Mouse (Mus musculus) adrenal gland, adult 2 months (tissue): ENCODE data around the gene Olfr1424. TPM values are rescaled to one million over a fixed set of nuclear protein-coding genes. Genes with fewer than 3 reads are reported as not detected.

ENCODE experiments used
- polyA plus RNA-seq: library from polyadenylated mRNA; depleted of rRNA; stranded (reverse); fragments of >200 nt; gene quantifications from 2 replicates; pipeline ENCODE4 v1.2.3, GENCODE M21; 2012; rRNA removed
- total RNA-seq, 2 experiments: library from RNA; stranded (reverse); gene quantifications; 2 replicates each; pipeline ENCODE4 v1.2.3; 2021

Gene Olfr1424
- total and polyA plus RNA-seq, 3 experiments, result not detected

Other genes starting within 250 kb of the Olfr1424 start
- 1 to 10 TPM; 8.3 to 9.6 TPM for gene Stx3, start 243.3 kb downstream of the Olfr1424 start, total RNA-seq
- 9.1 and 9.5 TPM in 2 replicates for gene Stx3, start 243.3 kb downstream of the Olfr1424 start, polyA plus RNA-seq
- gene Olfr1417, start 223.5 kb downstream of the Olfr1424 start, total RNA-seq, result not detected
- gene Olfr1417, start 223.5 kb downstream of the Olfr1424 start, polyA plus RNA-seq, result not detected in 2 replicates
- not detected for gene Olfr1418, start 201.6 kb downstream of the Olfr1424 start, total RNA-seq
- gene Olfr1418, start 201.6 kb downstream of the Olfr1424 start, polyA plus RNA-seq, result not detected in 2 replicates
- not detected for gene Olfr1419, start 187.6 kb downstream of the Olfr1424 start, total RNA-seq
- not detected in 2 replicates for gene Olfr1419, start 187.6 kb downstream of the Olfr1424 start, polyA plus RNA-seq
- gene Olfr1420, start 176.1 kb downstream of the Olfr1424 start, total RNA-seq, result not detected
- gene Olfr1420, start 176.1 kb downstream of the Olfr1424 start, polyA plus RNA-seq, result not detected in 2 replicates
- 10 to 100 TPM; 24.2 to 35.3 TPM for gene Patl1, start 150.3 kb downstream of the Olfr1424 start, total RNA-seq
- 13.5 and 15.7 TPM in 2 replicates for gene Patl1, start 150.3 kb downstream of the Olfr1424 start, polyA plus RNA-seq
- 10 to 100 TPM; 80.8 to 86.7 TPM for gene Osbp, start 96.7 kb downstream of the Olfr1424 start, total RNA-seq
- 9.6 and 14.0 TPM in 2 replicates for gene Osbp, start 96.7 kb downstream of the Olfr1424 start, polyA plus RNA-seq
- not detected for gene Olfr1423, start 21.4 kb downstream of the Olfr1424 start, total RNA-seq
- gene Olfr1423, start 21.4 kb downstream of the Olfr1424 start, polyA plus RNA-seq, result not detected in 2 replicates
- not detected for gene Olfr1425, start 15.0 kb upstream of the Olfr1424 start, total RNA-seq
- gene Olfr1425, start 15.0 kb upstream of the Olfr1424 start, polyA plus RNA-seq, result not detected in 2 replicates
- not detected for gene Olfr1426, start 29.3 kb upstream of the Olfr1424 start, total RNA-seq
- gene Olfr1426, start 29.3 kb upstream of the Olfr1424 start, polyA plus RNA-seq, result not detected in 2 replicates
- not detected for gene Olfr1427, start 40.7 kb upstream of the Olfr1424 start, total RNA-seq
- gene Olfr1427, start 40.7 kb upstream of the Olfr1424 start, polyA plus RNA-seq, result not detected in 2 replicates
- gene Olfr1428, start 53.2 kb upstream of the Olfr1424 start, total RNA-seq, result not detected
- gene Olfr1428, start 53.2 kb upstream of the Olfr1424 start, polyA plus RNA-seq, result not detected in 2 replicates
- not detected for gene Olfr76, start 60.5 kb upstream of the Olfr1424 start, total RNA-seq
- not detected in 2 replicates for gene Olfr76, start 60.5 kb upstream of the Olfr1424 start, polyA plus RNA-seq
- not detected for gene Olfr1555-ps1, start 107.4 kb upstream of the Olfr1424 start, total RNA-seq
- not detected in 2 replicates for gene Olfr1555-ps1, start 107.4 kb upstream of the Olfr1424 start, polyA plus RNA-seq
- not detected for gene Olfr1431, start 138.0 kb upstream of the Olfr1424 start, total RNA-seq
- not detected in 2 replicates for gene Olfr1431, start 138.0 kb upstream of the Olfr1424 start, polyA plus RNA-seq
- gene Olfr1432, start 169.9 kb upstream of the Olfr1424 start, total RNA-seq, result not detected
- not detected in 2 replicates for gene Olfr1432, start 169.9 kb upstream of the Olfr1424 start, polyA plus RNA-seq
- not detected for gene Olfr262, start 179.0 kb upstream of the Olfr1424 start, total RNA-seq
- not detected in 2 replicates for gene Olfr262, start 179.0 kb upstream of the Olfr1424 start, polyA plus RNA-seq
- not detected for gene Olfr235, start 198.3 kb upstream of the Olfr1424 start, total RNA-seq
- not detected in 2 replicates for gene Olfr235, start 198.3 kb upstream of the Olfr1424 start, polyA plus RNA-seq
- gene Olfr1434, start 217.2 kb upstream of the Olfr1424 start, total RNA-seq, result not detected
- not detected in 2 replicates for gene Olfr1434, start 217.2 kb upstream of the Olfr1424 start, polyA plus RNA-seq
- gene Olfr1436, start 236.4 kb upstream of the Olfr1424 start, total RNA-seq, result not detected
- gene Olfr1436, start 236.4 kb upstream of the Olfr1424 start, polyA plus RNA-seq, result not detected in 2 replicates